Mouse (Mus musculus) CH12.LX (cell line): Measurements from ENCODE around the gene Lrrn4cl. TPM values are rescaled to one million over a fixed set of nuclear protein-coding genes. Genes with fewer than 3 reads are reported as not detected.
A peak's percentile ranks its signal among the peaks of the same experiment; 100 is the strongest.
"Not testable (repeated sequence)": the region's sequence is repeated elsewhere in the genome, so short reads cannot be mapped to it uniquely, and the experiment has no call there.

Experiments used
- DNase-seq: peaks from one replicate; pipeline ENCODE4 v3.0.0-alpha.2; 2013; ENCODE audit errors: extremely low read depth
- H3K27ac ChIP-seq: 2 replicates; pipeline ENCODE4 v1.5.1; 2012; ENCODE audit warnings: low read depth, mild to moderate bottlenecking, control low read depth, moderate library complexity; ENCODE audit not compliant: insufficient read depth
- H3K27me3 ChIP-seq: replicated peaks from 2 replicates; pipeline ENCODE3; 2012; ENCODE audit warnings: inconsistent platforms
- H3K36me3 ChIP-seq, 2 experiments: replicated peaks in 1 of 2; 2 replicates each; pipeline versions ENCODE3 to v1.6.1; 2012; ENCODE audit warnings: inconsistent platforms in 1 of 2, low read length in 1 of 2, mild to moderate bottlenecking in 1 of 2, mixed read lengths in 1 of 2, moderate library complexity in 1 of 2; ENCODE audit not compliant: control insufficient read depth in 1 of 2, insufficient read depth in 1 of 2
- H3K4me1 ChIP-seq, 2 experiments: 2 replicates each; pipeline ENCODE4 v1.6.1; 2012; ENCODE audit warnings: inconsistent platforms in 1 of 2, moderate library complexity in 1 of 2; ENCODE audit not compliant: insufficient read depth in 2 of 2, control insufficient read depth in 1 of 2
- H3K4me2 ChIP-seq: 2 replicates; pipeline ENCODE4 v1.6.1; 2012; ENCODE audit warnings: low read depth, mild to moderate bottlenecking, control low read depth; ENCODE audit not compliant: poor library complexity, insufficient read depth, severe bottlenecking
- H3K4me3 ChIP-seq, 3 experiments: fragments of 150-350 bp in 1 of 3; sonication (generic) in 1 of 3; replicated peaks in 1 of 3; 2 replicates each; pipeline versions ENCODE3 to v1.5.1; 2011 to 2012; ENCODE audit warnings: low read depth in 2 of 3, low read length in 2 of 3, mild to moderate bottlenecking in 2 of 3, moderate library complexity in 2 of 3, control low read depth in 1 of 3, improper control_type of control experiment in 1 of 3, inconsistent platforms in 1 of 3, mixed read lengths in 1 of 3; ENCODE audit not compliant: poor library complexity in 1 of 3
- H3K79me2 ChIP-seq: replicated peaks from 2 replicates; pipeline ENCODE4 v1.6.1; 2012; ENCODE audit warnings: mild to moderate bottlenecking, moderate library complexity; ENCODE audit not compliant: control insufficient read depth, poor library complexity, insufficient read depth, severe bottlenecking; ENCODE audit errors: extremely low read depth
- H3K9ac ChIP-seq: 2 replicates; pipeline ENCODE4 v1.6.1; 2012; ENCODE audit warnings: low read depth, mild to moderate bottlenecking, control low read depth, moderate library complexity; ENCODE audit not compliant: insufficient read depth
- H3K9me3 ChIP-seq: replicated peaks from 2 replicates; pipeline ENCODE3; 2012; ENCODE audit warnings: low read length, inconsistent platforms, mixed read lengths
- BHLHE40 ChIP-seq: IDR thresholded peaks from 2 replicates; pipeline ENCODE4 v1.6.1; 2011; ENCODE audit warnings: mild to moderate bottlenecking, low read depth, low read length, improper control_type of control experiment
- CHD1 ChIP-seq: IDR thresholded peaks from 2 replicates; pipeline ENCODE4 v1.6.1; 2012; ENCODE audit warnings: low read depth, low read length, improper control_type of control experiment, inconsistent platforms
- ELF1 ChIP-seq: IDR thresholded peaks from 2 replicates; pipeline ENCODE4 v1.6.1; 2014; ENCODE audit warnings: low read depth, mild to moderate bottlenecking, inconsistent platforms, low read length, improper control_type of control experiment
- ETS1 ChIP-seq: conservative IDR thresholded peaks from 2 replicates; pipeline ENCODE4 v1.6.1; 2012; ENCODE audit warnings: low read depth, mild to moderate bottlenecking, inconsistent platforms, low read length, improper control_type of control experiment, moderate library complexity
- IRF4 ChIP-seq: IDR thresholded peaks from 2 replicates; pipeline ENCODE4 v1.6.1; 2014; ENCODE audit warnings: low read depth, mild to moderate bottlenecking, inconsistent platforms, low read length, improper control_type of control experiment
- MEF2A ChIP-seq: IDR thresholded peaks from 2 replicates; pipeline ENCODE4 v1.6.1; 2014; ENCODE audit warnings: low read depth, mild to moderate bottlenecking, inconsistent platforms, low read length, improper control_type of control experiment, borderline replicate concordance
- NELFE ChIP-seq: IDR thresholded peaks from 2 replicates; pipeline ENCODE4 v1.6.1; 2011; ENCODE audit warnings: low read depth, low read length, improper control_type of control experiment
- RAD21 ChIP-seq: IDR thresholded peaks from 2 replicates; pipeline ENCODE4 v1.6.1; 2011; ENCODE audit warnings: low read depth, mild to moderate bottlenecking, low read length, improper control_type of control experiment, moderate library complexity
- SIN3A ChIP-seq: IDR thresholded peaks from 2 replicates; pipeline ENCODE4 v1.6.1; 2012; ENCODE audit warnings: low read length, improper control_type of control experiment, inconsistent platforms
- UBTF ChIP-seq: IDR thresholded peaks from 2 replicates; pipeline ENCODE4 v1.6.1; 2012; ENCODE audit warnings: low read depth, mild to moderate bottlenecking, inconsistent platforms, low read length, improper control_type of control experiment, moderate library complexity
- USF2 ChIP-seq: conservative IDR thresholded peaks from 2 replicates; pipeline ENCODE4 v1.6.1; 2011; ENCODE audit warnings: low read depth, low read length, improper control_type of control experiment
- ZC3H11A ChIP-seq: IDR thresholded peaks from 2 replicates; pipeline ENCODE4 v1.6.1; 2012; ENCODE audit warnings: low read depth, mild to moderate bottlenecking, inconsistent platforms, low read length, improper control_type of control experiment
- ZKSCAN1 ChIP-seq: IDR thresholded peaks from 2 replicates; pipeline ENCODE4 v1.6.1; 2012; ENCODE audit warnings: low read depth, inconsistent platforms, low read length, improper control_type of control experiment, borderline replicate concordance
- dilution Hi-C: fragments of 300-500 bp; cut with MboI; formaldehyde crosslinking; loops from 2 replicates; pipeline ENCODE4 v1.14.3; 2020; ENCODE audit warnings: low sequenced_read_pairs; ENCODE audit not compliant: extremely low pct_unique_long_range_greater_than_20kb, extremely low pct_ligation_motif_present
- in situ Hi-C: fragments of 300-500 bp; cut with MboI; formaldehyde crosslinking; loops from 3 replicates; pipeline ENCODE4 v1.14.3; 2019; ENCODE audit warnings: low sequenced_read_pairs, low pct_ligation_motif_present, low pct_unique_long_range_greater_than_20kb, mixed read lengths
- polyA plus RNA-seq: library from polyadenylated mRNA; unstranded; fragments of >175 nt; gene quantifications from 2 replicates; pipeline ENCODE4 v1.2.1, GENCODE M21; 2012; ENCODE audit warnings: low read depth; ENCODE audit not compliant: insufficient read length
- total RNA-seq, 2 experiments: library from RNA; depleted of rRNA; stranded (reverse); fragments of 300-350 nt in 1 of 2; fragments of >200 nt in 1 of 2; gene quantifications; 2 replicates each; pipeline ENCODE4 v1.2.3; 2012 to 2014

The Lrrn4cl gene
- total and polyA plus RNA-seq, 3 experiments: 0.17 to 0.41 (median 0.31) TPM

- peak; percentile 78; the same call in 1 of the 2 replicates for TF ChIP-seq MEF2A
- TF ChIP-seq NELFE: peak; percentile 92
- peak; percentile 67 for TF ChIP-seq BHLHE40
- TF ChIP-seq SIN3A: peak; percentile 90
- TF ChIP-seq CHD1: peak; percentile 25; the same call in 1 of the 2 replicates
- peak; percentile 86; the same call in 1 of the 2 replicates for TF ChIP-seq UBTF
- TF ChIP-seq ZC3H11A: no peak
- no peak for TF ChIP-seq USF2
- TF ChIP-seq ZKSCAN1: no peak
- TF ChIP-seq IRF4: peak; percentile 84
- TF ChIP-seq, all 38 proteins: peak for 23
Measured at GRCm38 (mm10) chr19:8892829-8893766, 42.5 kb downstream of the Lrrn4cl start, which contains the start of gene Ints5 (continued).

GRCm38 (mm10) chr19:8895397-8895960 is 44.9 kb downstream of the Lrrn4cl start:
- Histone ChIP-seq H3K9ac (no peak overlapping the region), H3K4me2 (peak overlapping the region; percentile 90; the same call in 1 of the 2 replicates), H3K27ac (no peak overlapping the region), H3K4me3 (no peak overlapping the region), H3K9me3 (no peaks in the 10 kb centered on the region), H3K36me3 (peaks cover 29 to 34% of the 10 kb centered on the region in 2 experiments), H3K4me1 (peaks cover 20 to 62% of the 10 kb centered on the region in 2 experiments), H3K27me3 (no peaks in the 10 kb centered on the region), H3K79me2 (peaks cover 60% of the 10 kb centered on the region)
- DNase-seq: no peak
- TF ChIP-seq IRF4: no peak
- TF ChIP-seq ZKSCAN1: no peak
- no peak for TF ChIP-seq BHLHE40
- TF ChIP-seq MEF2A: no peak
- no peak for TF ChIP-seq ELF1
- TF ChIP-seq RAD21: no peak
- TF ChIP-seq ETS1: no peak
- dilution Hi-C loops (no loop called here), in situ Hi-C loops (loop anchor here (5.0 kb wide), 1 partner anchor 42 kb away; no protein-coding TSS in a partner anchor)

- peaks cover 62% of the 10 kb centered on the region for H3K79me2 ChIP-seq
- H3K9me3 ChIP-seq, dilution Hi-C loops, DNase-seq, H3K27me3 ChIP-seq: not testable (repeated sequence)
- in situ Hi-C loops: loop anchor here (5.0 kb wide), 1 partner anchor 41 kb away; no protein-coding TSS in a partner anchor
- peaks cover 23 to 34% of the 10 kb centered on the region in 2 experiments for H3K36me3 ChIP-seq
- peak overlapping the region in 1 of 3 experiments; percentile 55 for H3K4me3 ChIP-seq
- H3K9ac ChIP-seq: peak overlapping the region; percentile 71; the same call in 1 of the 2 replicates
- peaks cover 23 to 64% of the 10 kb centered on the region in 2 experiments for H3K4me1 ChIP-seq
- H3K27ac ChIP-seq: peak overlapping the region; percentile 90; the same call in 1 of the 2 replicates
- peak overlapping the region; percentile 90; the same call in 1 of the 2 replicates for H3K4me2 ChIP-seq
- 0 out of 2 replicates have a peak, but pooled peaks have one; percentile 33 for TF ChIP-seq SIN3A
Measured at GRCm38 (mm10) chr19:8896231-8896630, 45.7 kb downstream of the Lrrn4cl start.
